Mouse (Mus musculus): ENCODE data around the gene Zfp503.

Zfp503 gene

DNA sequence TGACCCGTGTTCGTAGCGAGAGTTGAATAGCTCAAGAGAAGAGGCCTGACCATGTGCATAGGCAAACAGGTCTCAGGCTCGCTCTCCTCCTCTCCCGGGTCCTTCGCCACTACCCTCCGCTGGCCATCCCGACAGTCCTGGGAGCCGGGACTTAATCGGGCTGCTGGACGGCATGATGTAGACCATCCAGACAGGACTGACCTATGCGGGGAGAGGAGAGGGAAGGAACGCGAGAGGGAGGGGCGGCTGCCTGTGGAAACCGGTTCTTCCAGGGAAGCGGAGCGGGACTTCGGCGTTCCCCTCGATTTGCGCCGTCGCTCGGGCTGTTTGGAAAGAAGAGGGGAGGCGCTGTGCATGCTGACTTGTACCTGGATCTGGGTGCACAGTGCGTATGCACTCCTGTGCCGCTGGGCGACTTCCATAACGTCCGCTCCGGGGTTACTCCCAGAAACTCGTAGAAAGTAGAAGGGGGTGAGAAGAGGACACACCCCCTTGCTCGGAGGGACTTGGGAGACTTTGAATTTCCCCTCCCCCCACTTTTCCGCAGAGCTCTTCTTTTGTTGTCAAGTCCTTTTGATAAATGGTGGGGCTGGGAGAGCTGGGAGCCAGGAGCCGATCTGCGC is at the start of gene Zfp503:
Zfp503 (minus strand) TSS at position 311 of the 623 bp plus-strand sequence.
- DNase-seq, result peak; percentile 87

DNA sequence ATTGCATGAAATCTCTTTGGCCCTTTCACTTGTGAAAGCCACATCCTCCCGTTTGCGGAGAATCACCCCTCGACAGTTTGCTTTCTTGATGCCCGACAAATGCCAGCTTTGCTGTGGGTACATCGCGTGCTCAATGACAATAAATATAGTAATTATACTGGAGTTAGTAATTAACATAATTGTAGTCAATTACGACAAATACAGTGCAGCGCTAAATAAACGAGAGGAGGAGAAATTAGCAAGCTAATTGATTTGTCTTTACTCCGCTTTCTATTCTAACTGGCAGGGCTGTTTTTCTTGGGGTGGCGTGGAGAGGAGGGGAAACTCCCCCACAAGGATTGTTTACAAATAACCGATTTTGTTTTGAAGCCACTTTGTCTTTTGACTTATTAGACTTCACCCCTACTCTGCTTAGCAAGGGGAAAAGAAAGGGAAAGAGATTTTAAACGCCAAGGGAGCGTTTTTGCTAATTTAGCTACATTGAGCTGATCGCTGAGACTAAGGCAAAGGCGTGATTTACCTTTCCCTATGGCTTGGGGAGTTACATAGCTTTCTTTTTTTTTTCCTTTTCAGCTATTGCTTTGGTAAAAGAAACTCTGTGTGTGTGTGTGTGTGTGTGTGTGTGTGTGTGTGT is 48.2 kb upstream of the Zfp503 start:
- no peak for DNase-seq

DNA sequence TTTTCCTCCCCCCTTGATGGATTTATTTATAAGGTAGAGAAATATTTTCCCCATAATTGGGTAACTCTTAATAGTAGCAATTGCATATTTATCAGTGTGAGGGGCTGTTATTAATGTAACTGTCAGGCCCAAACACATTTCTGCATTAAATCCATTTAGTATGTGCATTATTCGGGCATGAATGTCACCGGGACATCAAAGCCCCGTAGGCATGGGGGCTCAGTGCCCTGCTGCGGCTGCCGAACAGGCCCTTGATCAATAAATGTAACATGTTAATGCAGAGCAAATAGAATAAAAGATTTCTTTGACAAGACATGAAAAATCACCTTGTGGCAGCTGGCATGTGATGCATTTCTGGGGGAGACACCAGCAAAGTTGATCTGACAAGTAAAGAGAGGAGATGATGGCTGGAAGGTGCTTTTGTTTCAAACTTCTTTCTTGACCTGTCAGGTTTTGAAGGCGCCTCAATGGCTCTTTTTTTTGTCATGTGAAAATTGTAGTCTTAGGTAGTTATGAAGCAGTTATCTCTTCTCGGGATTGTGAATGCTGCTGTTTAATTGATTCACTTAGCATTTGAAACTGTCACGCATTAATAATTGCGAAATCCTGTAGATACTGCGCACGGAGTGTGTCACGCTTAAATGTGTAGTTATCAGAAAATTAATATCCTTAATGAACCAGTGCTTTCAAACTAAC is 47.5 kb upstream of the Zfp503 start:
- no peak for DNase-seq

DNA sequence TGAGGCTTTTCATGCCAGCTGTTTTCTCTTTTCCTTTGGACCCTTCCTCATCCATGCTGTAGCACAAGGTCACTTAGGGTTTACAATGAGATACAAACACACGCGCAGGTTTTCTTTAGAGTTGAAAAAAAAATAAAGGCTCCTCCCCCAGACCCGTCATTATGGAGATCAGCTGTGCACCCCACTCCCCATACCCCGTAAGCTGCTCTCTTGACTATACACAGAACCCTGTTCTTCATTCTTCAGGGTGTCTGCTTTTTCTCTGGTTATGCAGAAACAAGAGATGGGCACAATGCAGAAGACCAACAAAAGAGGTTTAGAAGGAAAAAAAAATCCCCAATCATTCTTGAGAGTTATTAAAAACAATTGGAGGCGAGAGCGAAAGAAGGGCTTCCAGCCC is 46.9 kb upstream of the Zfp503 start:
- DNase-seq, result no peak

DNA sequence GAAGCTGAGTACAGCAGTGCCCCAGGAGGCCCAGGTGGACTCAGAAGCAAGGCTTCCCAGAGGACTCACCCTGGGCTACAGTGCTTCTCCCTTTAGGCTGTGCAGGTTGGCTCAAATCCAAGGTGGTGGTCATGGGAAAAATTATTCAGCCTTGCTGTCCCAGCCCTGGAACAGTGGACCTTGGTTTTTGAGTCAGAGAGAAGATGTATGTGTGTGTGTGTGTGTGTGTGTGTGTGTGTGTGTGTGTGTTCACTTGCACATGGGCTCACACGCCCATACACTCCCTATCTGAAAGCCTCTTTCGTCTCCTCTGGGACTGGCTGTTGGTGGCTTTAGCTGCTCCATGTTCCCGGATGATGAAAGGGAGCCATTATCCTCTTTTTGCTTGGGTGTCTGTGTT is 46.5 kb upstream of the Zfp503 start:
- peak; percentile 73 for DNase-seq

DNA sequence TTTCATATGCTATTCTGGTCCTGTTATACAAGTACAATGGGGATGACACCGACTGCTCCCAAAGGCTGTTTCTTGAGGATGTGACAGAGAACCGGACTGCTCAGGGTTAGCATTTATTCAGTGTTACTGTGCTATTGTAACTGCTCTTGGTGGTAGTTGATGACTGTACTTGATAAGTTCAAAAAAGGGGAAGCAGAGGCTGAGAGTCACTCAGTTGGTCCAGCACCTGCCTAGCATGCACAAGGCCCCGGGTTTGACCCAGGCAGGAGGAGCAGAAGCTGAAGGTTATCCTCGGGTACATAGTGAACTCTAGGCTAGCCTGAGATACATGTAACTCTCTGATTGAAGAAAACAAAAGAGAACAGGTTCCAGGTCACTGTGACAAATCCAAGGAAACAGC is 34.1 kb upstream of the Zfp503 start:
- no peak for DNase-seq

DNA sequence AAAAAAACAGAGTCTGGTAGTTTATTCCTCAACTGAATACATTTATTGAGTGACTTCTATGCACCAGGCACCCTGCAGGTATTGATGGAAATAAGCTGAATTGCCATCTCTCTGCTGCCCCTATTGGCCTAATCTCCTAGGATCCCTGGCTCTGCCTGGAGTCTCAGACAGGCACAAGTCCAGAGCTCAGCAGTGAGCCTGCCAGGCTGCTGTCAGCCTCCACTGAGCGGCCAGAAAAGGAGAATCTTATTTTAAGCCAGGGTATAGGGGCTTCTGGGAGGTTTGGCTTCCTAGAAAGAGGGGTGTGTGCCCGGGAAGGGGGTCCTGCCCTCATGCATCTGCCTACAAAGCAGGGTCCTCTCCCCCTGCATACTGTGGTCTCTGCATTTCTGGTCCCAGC is 31.5 kb upstream of the Zfp503 start:
- peak; percentile 66 for DNase-seq

DNA sequence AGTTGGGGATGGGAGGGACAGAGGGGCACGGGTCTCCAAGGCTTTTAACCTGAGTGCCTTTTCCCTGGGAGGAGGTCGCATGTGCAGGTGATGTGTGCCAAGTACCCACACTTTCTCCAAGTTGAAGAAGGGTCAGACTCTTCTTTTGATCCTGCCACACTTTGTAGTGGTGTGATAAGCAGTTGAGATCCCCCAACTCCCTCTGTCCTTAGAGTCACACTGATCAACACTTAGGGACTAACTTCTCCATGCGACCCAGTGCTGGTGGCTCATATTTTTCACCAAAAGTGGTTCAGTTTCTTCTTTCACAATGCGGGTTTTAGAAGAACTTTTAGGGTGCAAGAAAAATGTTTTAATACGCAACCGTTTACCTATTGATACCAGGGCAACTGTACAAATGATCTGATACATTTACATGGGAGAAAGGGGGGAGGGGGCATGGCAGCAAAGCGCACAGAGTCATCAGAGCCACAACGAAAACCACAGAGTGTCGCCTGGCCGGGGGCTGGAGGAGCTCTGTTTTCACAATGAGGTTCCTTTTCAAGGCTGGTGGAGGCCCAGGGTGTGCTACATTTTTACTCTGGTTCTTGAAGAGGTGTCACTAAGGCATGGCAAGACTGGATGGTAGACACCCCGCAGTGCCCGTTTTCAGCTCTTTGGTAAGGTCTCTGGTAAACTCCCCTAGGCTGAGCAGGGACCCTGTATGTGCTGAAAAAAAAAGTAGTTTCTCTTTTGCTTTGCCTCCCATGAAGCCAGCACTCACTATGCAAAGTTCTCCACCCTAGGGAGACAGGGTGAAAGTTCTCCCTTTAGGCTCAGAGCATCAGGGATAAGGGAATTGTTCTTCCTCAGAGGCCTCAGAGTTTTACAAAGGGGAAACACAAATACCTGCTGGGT is 30.8 kb upstream of the Zfp503 start:
- no peak for DNase-seq

DNA sequence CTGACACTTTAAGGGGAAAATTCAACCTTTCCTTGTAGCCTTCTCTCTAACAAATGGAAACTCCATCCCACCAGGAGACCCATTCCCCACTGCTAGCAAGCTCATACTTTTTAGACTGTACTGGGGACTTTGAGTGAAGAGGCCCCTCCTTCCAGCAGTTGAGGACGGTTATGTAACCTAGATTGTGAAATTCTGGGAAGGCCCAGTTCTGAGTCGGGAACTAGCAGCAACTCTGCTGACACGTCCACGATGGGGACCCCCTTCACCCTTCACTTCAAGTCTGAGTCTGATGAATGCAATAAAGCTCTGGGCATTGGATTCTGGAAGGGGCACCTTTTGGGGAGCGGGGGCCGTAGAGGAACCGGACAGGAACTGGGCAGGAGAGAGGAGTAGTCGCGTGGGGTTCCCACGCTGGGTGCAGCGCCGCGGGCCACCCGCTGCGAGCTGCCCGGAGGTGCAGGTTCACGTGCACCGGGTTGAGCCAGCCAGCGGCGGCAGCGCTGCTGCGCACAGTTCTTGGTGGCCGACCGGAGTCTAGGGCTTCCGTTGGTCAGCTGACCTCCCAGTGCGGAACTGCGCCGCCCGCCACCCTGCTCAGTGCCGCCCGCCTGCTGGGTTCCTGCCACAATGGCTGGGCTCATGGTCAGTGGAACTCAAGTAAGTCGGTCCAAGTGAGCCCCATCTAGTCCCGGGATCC is 30.0 kb upstream of the Zfp503 start, which contains the start of gene Lrmda:
Lrmda (plus strand) TSS at position 461 of the 697 bp plus-strand sequence.
- DNase-seq, result peak; percentile 87

DNA sequence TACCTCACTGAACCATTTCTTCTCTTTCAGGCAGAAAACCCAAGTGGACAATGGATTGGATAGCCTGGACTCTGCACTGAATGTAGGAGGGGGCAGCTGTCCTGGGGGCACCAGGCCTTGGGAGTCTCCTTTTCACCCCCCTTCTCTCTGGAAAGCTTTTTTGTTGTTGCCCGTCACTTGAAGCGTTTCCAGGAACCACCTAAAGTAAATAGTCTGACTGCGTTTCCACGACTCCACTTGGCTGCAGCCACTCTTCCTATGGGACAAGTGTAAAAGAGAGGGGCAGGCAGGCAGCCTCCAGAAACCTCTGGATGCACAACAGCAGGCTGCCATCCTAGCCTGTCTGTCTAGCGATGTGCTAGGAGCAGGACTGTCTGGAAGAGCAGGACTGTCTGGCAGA is 27.6 kb upstream of the Zfp503 start:
- no peak for DNase-seq

DNA sequence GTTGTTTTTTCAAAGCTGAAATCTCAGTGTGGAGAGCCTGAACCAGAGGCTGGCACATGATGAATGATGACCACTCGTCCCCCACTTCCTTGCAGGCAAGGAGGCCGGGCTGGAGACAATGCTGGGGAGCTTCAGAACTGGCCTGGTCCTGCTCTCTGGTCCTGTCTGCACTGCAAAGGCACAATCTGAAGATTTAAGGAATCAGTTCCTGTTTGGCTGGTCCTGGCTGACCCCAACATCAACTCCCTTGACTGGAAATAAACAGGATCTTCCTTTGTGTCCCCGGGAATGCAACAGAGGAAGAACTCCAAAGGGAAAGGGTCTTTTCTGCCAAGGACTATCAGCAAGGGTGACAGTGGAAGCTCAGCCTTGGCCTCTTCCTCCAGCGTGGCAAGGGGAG is 25.4 kb upstream of the Zfp503 start:
- peak; percentile 67 for DNase-seq

DNA sequence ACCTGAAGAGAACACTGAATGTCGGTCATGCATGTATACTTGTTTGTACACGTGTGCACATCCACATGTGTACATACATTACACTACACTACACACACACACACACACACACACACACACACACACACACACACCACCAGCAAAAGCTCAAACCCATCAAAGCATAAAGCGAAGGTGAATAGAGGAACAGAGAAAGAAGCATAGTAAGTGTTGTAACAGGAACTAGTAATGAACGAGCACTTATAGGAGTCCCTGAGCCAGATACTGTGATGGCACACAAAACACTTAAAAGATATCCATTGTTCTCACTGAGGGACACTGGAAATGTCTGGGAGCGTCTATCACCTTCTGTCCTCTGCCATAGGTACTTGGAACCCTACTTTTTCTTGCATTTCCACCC is 24.9 kb upstream of the Zfp503 start:
- no peak for DNase-seq

DNA sequence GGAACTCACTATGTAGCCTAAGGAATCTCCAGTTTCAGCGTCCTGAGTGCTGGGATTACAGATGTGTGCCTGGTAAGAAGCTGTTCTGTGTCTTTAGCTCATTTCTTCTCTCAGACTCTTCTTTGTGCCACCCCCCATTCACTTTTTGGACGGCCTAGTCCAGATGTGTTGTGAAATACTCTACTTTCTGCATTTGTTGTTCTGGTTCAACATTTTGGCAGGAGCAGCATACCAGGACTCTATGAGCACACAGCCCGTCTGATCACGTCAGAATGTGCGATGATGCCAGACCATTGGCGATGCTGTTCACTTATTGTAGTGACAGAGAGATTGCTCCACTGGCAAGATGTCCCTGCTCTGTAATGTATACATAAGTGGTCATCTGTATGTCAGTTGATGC is 17.6 kb upstream of the Zfp503 start:
- no peak for DNase-seq

DNA sequence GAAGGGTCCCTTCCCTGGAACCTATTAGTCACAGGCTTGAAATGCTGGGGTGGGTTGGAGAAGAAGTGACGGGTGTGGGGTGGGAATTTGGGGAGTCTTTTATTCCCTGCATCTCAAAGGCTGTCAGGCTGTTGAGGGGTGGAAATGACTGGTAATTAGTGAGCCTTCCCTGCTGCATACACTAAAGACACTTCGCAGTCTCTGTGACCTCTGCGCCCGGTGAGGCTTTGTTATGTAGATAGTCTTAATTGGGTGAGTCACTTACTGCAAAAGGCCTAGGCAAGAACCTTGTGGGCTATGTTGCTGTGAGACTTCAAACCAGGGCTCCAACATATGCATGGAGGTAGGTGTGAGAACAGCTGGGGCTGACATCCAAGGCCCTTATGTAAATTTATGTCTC is 15.5 kb upstream of the Zfp503 start:
- no peak for DNase-seq

DNA sequence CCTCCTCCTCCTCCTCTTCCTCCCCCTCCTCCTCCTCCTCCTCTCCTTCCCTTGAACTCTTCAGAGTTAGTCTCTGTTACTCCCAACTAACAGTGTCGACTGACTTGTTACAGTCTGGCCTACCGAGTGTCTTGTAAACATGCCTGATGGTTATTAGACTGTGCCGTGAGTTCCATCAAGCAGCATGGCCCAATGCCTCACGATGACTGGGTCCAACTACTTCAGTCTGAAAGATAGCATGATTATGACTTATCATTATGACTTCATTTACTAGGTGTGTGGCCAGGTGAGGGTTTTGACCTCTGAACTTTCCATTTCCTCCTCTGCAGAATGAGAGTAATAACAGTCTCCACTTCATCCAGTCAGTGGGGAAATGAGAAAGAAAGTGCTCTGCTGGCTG is 14.2 kb upstream of the Zfp503 start:
- no peak for DNase-seq

DNA sequence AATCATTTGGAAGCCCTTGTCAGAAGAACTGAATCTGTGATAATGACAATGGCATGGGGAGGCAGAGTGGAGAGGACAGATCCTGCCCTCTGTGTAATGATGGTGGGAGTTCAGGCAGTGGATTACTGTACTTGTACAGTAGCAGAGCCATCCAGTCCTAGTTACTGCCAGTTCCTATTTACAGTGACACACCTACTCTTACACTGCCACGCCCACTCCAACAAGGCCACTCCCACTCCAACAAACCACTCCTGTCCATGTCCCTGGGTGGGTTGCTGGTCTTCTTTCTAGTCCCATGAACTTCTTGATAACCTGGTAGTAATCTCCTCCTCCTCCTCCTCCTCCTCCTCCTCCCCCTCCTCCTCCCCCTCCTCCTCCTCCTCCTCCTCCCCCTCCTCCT is 13.8 kb upstream of the Zfp503 start:
- no peak for DNase-seq

DNA sequence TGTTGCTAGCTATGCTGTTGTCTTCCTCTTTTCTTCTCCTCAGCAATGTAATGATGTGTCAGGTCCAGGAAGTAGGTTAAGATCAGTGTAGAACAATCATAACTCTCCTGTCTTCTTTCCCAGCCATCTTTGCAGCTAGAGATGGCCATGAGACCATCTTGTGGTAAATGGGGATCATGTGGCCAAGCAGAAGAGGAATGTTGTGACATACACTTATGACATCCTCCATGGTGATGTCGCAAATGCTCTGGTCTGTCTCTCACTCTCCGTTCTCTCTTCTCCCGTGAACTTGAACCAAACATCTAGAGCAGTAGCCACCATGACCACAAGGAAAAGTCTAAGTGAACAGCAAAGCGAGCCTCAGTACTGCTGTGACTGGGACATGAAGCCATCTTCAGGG is 10.2 kb upstream of the Zfp503 start:
- DNase-seq, result no peak

DNA sequence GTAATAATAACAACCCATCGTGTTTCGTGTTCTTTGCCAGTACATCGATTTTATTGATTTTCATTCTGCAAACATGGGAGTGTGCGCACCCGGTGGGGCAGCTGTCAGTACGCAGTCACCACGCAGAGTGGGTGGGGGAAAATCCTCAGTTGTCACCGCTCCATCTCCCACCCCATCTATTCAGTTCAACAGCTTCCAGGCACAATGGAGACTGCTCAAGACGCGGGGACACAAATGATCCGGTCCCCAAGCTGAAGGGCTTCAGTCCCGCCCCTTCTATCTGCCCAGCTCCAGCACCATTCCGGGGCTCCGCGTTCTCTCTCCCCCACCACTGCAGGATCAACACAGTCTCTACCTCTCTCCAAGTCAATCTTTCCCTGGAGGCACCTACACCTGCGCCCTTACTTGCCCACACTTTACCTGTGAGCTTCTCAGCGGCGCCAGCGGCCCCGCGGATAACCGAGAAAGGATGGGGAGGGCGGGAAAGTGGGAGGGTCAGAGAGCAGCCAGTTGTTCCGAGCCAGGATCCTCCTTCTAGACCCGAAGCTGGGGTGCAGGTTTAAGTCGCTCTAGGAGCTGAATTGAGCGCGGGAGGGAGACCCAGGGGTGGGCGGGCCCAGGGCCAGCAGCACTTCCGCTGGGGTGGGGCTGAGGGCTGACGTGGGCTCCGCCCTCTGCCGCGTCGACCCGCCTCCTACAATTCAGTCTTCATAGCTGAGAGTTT is 5.8 kb upstream of the Zfp503 start:
- DNase-seq, result peak; percentile 94

DNA sequence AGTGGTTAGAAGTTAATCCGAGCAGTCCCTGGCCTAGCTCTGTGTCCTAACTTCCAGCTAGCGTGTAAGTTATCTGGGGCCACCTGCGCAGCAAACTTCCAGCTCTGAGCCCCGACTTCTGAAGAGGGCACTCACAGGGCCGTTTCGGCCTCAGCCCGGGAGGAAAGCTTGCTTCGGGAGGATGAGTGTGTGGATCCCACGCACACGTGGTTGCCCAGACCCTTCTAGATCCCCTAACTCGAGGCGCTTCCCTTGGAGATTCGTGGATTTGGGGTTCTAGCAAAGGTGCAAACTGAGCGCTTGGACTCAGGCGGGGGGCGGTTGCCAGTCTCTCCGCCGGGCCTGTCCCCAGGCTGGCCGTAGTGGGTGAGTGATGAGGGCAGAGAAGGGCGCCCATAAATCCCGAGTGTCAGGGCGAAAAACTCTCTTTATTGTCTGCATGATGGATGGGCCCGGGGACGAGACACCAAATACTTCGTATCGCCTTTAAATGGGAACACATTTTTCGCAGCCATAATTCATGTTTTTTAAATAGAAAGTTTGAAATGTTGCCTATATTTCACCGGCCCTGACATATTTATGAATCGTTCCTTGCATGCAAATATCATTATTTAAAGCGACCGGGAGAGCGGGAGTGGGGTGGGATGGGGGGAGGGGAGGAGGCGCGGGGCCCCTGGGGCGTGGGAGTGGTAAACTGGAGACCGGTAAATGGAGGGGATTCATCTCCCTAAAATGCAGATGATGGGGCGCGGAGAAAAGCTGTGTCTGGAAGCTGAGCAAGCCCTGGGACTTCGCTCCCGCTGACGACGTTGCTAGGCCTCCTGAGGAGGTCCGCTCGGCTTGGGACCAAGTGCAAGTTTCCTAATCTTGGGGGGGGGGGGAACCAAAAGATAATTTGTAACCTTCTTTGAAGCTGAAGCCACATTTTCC is 4.9 kb upstream of the Zfp503 start:
- peak; percentile 72 for DNase-seq

DNA sequence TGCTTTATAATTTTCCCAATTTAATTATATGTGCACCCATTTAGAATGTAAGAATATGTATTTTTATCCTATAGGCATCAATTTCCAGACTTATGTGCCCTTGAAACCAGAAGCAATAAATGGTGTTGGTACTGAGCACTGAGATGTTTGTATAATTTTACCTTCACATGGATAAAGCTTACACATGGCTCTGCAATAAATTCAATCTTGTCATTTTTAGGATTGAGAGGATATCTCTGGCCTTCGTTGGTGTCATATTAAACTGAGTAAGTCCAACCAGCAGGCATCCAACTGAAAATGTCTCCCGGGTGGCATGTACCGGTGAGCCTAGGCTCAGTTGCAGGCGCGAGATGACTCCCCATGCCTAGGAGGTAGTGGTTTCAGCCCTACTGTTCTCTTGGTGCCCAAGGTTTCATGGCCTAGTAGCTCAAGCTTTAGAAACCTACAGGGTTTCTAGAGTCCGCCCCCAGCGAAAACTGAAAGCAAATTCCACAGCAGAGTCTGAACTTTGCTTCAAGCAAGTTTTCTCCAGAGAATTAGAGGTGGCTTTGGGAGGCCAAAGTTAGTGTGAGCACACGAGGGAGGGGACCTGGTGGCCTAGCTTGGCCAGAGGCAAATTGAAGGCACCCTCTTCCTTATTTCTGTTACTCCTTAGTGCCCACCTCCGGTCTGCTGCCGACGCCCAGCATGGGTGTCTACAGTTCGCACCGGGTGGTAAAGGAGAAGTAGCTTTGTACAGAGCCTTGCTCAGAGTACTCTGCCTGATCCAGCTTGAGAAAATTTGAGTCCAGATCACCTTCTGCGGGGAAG is 4.1 kb upstream of the Zfp503 start:
- peak; percentile 68 for DNase-seq

Data from kidney, postnatal 10 days (tissue).